Mouse (Mus musculus) embryonic facial prominence, embryonic 11.5 days (tissue): ENCODE data around the gene Gm45785. TPM values are rescaled to one million over a fixed set of nuclear protein-coding genes. Genes with fewer than 3 reads are reported as not detected.
A peak's percentile ranks its signal among the peaks of the same experiment; 100 is the strongest.

Experiments used
- ATAC-seq: fragments of 200-750 bp; cut with Nextera tagmentation; replicated peaks from 2 replicates; pipeline ENCODE4 v1.8.0; 2017; ENCODE audit warnings: low read depth; ENCODE audit not compliant: insufficient number of reproducible peaks, low FRiP score, low TSS enrichment
- DNase-seq: peaks from one replicate; pipeline ENCODE4 v3.0.0-alpha.2; 2015; ENCODE audit warnings: low spot score
- H3K27ac ChIP-seq: fragments of 300-500 bp; sonication (generic); replicated peaks from 2 replicates; pipeline ENCODE4 v1.5.1; 2014; ENCODE audit warnings: mild to moderate bottlenecking, low read depth, low read length, control low read depth
- H3K27me3 ChIP-seq: fragments of 300-500 bp; sonication (generic); 2 replicates; pipeline ENCODE4 v1.6.1; 2014; ENCODE audit warnings: mild to moderate bottlenecking, low read length, moderate library complexity, mixed read lengths; ENCODE audit not compliant: control insufficient read depth, insufficient read depth
- H3K36me3 ChIP-seq: fragments of 300-500 bp; sonication (generic); replicated peaks from 2 replicates; pipeline ENCODE4 v1.6.1; 2014; ENCODE audit warnings: low read depth, mild to moderate bottlenecking, low read length, moderate library complexity, mixed read lengths; ENCODE audit not compliant: control insufficient read depth, insufficient read depth
- H3K4me1 ChIP-seq: fragments of 300-500 bp; sonication (generic); 2 replicates; pipeline ENCODE4 v1.6.1; 2014; ENCODE audit warnings: low read length, mixed read lengths; ENCODE audit not compliant: control insufficient read depth, insufficient read depth
- H3K4me2 ChIP-seq: fragments of 300-500 bp; sonication (generic); 2 replicates; pipeline ENCODE4 v1.6.1; 2014; ENCODE audit warnings: low read depth, mild to moderate bottlenecking, control low read depth, low read length, moderate library complexity
- H3K4me3 ChIP-seq: fragments of 300-500 bp; sonication (generic); 2 replicates; pipeline ENCODE4 v1.5.1; 2014; ENCODE audit warnings: low read depth, low read length, control low read depth
- H3K9ac ChIP-seq: fragments of 300-500 bp; sonication (generic); replicated peaks from 2 replicates; pipeline ENCODE4 v1.6.1; 2014; ENCODE audit warnings: mild to moderate bottlenecking, control low read depth, low read length
- H3K9me3 ChIP-seq: fragments of 300-500 bp; sonication (generic); replicated peaks from 2 replicates; pipeline ENCODE4 v1.6.1; 2016; ENCODE audit warnings: mild to moderate bottlenecking, low read length, inconsistent platforms, mixed read lengths; ENCODE audit not compliant: control insufficient read depth
- WGBS: fragments of 180-500 bp; shearing (Covaris S2); extraction: QIAGEN DNeasy Blood & Tissue Kit; methylation state at CpG from one replicate; pipeline ENCODE4 v1.1.7; 2014; 5-methylcytosine and 5-hydroxymethylcytosine counted together
- polyA plus RNA-seq: library from polyadenylated mRNA; unstranded; fragments of >200 nt; fragmentation: Nextera tagmentation; extraction: Ambion mirVana; gene quantifications from 2 replicates; pipeline ENCODE4 v1.2.1, GENCODE M21; 2014

Gm45785 gene
- polyA plus RNA-seq, 1 experiment from 2014 or later = not detected

- Histone ChIP-seq H3K27ac (no peak overlapping the region), H3K9me3 (no peaks in the 10 kb centered on the region), H3K4me2 (no peak overlapping the region), H3K4me1 (no peaks in the 10 kb centered on the region), H3K36me3 (no peaks in the 10 kb centered on the region), H3K27me3 (no peaks in the 10 kb centered on the region), H3K9ac (no peak overlapping the region), H3K4me3 (no peak overlapping the region)
- WGBS = 80% methylated on average over 6 of the region's 6 CpGs
- DNase-seq (no peak), ATAC-seq (no peak)
Measured at GRCm38 (mm10) chr7:140877364-140877763, 21.2 kb upstream of the Gm45785 start.

- no peaks in the 10 kb centered on the region for H3K9me3 ChIP-seq
- H3K4me1 ChIP-seq = no peaks in the 10 kb centered on the region
- no peaks in the 10 kb centered on the region for H3K36me3 ChIP-seq
- no peak overlapping the region for H3K27ac ChIP-seq
- no peaks in the 10 kb centered on the region for H3K27me3 ChIP-seq
- DNase-seq = no peak
- no peak overlapping the region for H3K4me2 ChIP-seq
- no peak overlapping the region for H3K4me3 ChIP-seq
- WGBS = 90% methylated on average over 4 of the region's 4 CpGs
- no peak for ATAC-seq
- H3K9ac ChIP-seq = no peak overlapping the region
Measured at GRCm38 (mm10) chr7:140874224-140874623, 18.1 kb upstream of the Gm45785 start.

- WGBS = 88% methylated on average over 12 of the region's 12 CpGs
- H3K9me3 ChIP-seq = no peaks in the 10 kb centered on the region
- ATAC-seq (no peak), DNase-seq (no peak)
- H3K27ac ChIP-seq = no peak overlapping the region
- H3K4me2 ChIP-seq = no peak overlapping the region
- no peak overlapping the region for H3K9ac ChIP-seq
- peaks cover 7% of the 10 kb centered on the region; the same call in 1 of the 2 replicates for H3K36me3 ChIP-seq
- no peaks in the 10 kb centered on the region for H3K4me1 ChIP-seq
- no peak overlapping the region for H3K4me3 ChIP-seq
- no peaks in the 10 kb centered on the region for H3K27me3 ChIP-seq
Measured at GRCm38 (mm10) chr7:140864761-140865160, 8.6 kb upstream of the Gm45785 start.

GRCm38 (mm10) chr7:140860728-140861127 is 4.6 kb upstream of the Gm45785 start:
- Histone ChIP-seq H3K4me3 (no peak overlapping the region), H3K36me3 (peaks cover 7% of the 10 kb centered on the region; the same call in 1 of the 2 replicates), H3K27ac (no peak overlapping the region), H3K9me3 (no peaks in the 10 kb centered on the region), H3K4me1 (peaks cover 2% of the 10 kb centered on the region), H3K4me2 (no peak overlapping the region), H3K27me3 (no peaks in the 10 kb centered on the region), H3K9ac (no peak overlapping the region)
- no peak for ATAC-seq
- no peak for DNase-seq
- 92% methylated on average over 5 of the region's 5 CpGs for WGBS

GRCm38 (mm10) chr7:140859997-140860396 is 3.9 kb upstream of the Gm45785 start:
- no peaks in the 10 kb centered on the region for H3K27me3 ChIP-seq
- 76% methylated on average over 6 of the region's 6 CpGs for WGBS
- H3K4me3 ChIP-seq = no peak overlapping the region
- H3K27ac ChIP-seq = no peak overlapping the region
- no peak for ATAC-seq
- peaks cover 2% of the 10 kb centered on the region for H3K4me1 ChIP-seq
- H3K9me3 ChIP-seq = no peaks in the 10 kb centered on the region
- peaks cover 7% of the 10 kb centered on the region; the same call in 1 of the 2 replicates for H3K36me3 ChIP-seq
- H3K4me2 ChIP-seq = no peak overlapping the region
- DNase-seq = no peak
- H3K9ac ChIP-seq = no peak overlapping the region

- ATAC-seq = no peak
- Histone ChIP-seq H3K4me1 (peaks cover 2% of the 10 kb centered on the region), H3K9me3 (no peaks in the 10 kb centered on the region), H3K36me3 (peaks cover 10% of the 10 kb centered on the region), H3K27me3 (no peaks in the 10 kb centered on the region), H3K4me3 (no peak overlapping the region), H3K4me2 (no peak overlapping the region), H3K9ac (no peak overlapping the region), H3K27ac (no peak overlapping the region)
- WGBS = 96% methylated on average over 8 of the region's 8 CpGs
- DNase-seq = no peak
Measured at GRCm38 (mm10) chr7:140858746-140859145, 2.6 kb upstream of the Gm45785 start.

GRCm38 (mm10) chr7:140857550-140858505 is 1.7 kb upstream of the Gm45785 start, which contains the start of gene Bet1l:
Gene Bet1l (minus strand): TSS chr7:140857577.
- H3K36me3 ChIP-seq = peaks cover 17% of the 10 kb centered on the region
- no peaks in the 10 kb centered on the region for H3K9me3 ChIP-seq
- H3K9ac ChIP-seq = peak within 1 kb of the TSS; percentile 87
- peak within 1 kb of the TSS; percentile 98 for H3K4me2 ChIP-seq
- WGBS = 41% methylated on average over 39 of the region's 40 CpGs
- peak; percentile 11; the same call in 1 of the 2 replicates for ATAC-seq
- peak within 1 kb of the TSS; percentile 66 for H3K27ac ChIP-seq
- H3K4me1 ChIP-seq = peaks cover 2% of the 10 kb centered on the region
- DNase-seq = no peak
- no peaks in the 10 kb centered on the region for H3K27me3 ChIP-seq
- peak within 1 kb of the TSS; percentile 74 for H3K4me3 ChIP-seq
